Mouse (Mus musculus) heart, postnatal 0 days (tissue): Measurements from ENCODE around the gene Fam228b. TPM values are rescaled to one million over a fixed set of nuclear protein-coding genes. Genes with fewer than 3 reads are reported as not detected.

ENCODE experiments used
- ATAC-seq: fragments of 200-750 bp; cut with Nextera tagmentation; 2 replicates; pipeline ENCODE4 v1.8.0; 2017; ENCODE audit warnings: low read depth, moderate number of reproducible peaks, moderate library complexity; ENCODE audit not compliant: insufficient read depth
- DNase-seq: peaks from one replicate; pipeline ENCODE4 v3.0.0-alpha.2; 2016; ENCODE audit warnings: low spot score
- H3K27ac ChIP-seq: fragments of 300-500 bp; sonication (generic); 2 replicates; pipeline ENCODE4 v1.5.1; 2014; ENCODE audit warnings: low read depth, mild to moderate bottlenecking
- H3K27me3 ChIP-seq: fragments of 300-500 bp; sonication (generic); 2 replicates; pipeline ENCODE4 v1.6.1; 2014; ENCODE audit warnings: low read length, mixed read lengths; ENCODE audit not compliant: control insufficient read depth, insufficient read depth
- H3K36me3 ChIP-seq: fragments of 300-500 bp; sonication (generic); replicated peaks from 2 replicates; pipeline ENCODE4 v1.6.1; 2014; ENCODE audit warnings: low read length, mixed read lengths; ENCODE audit not compliant: control insufficient read depth, insufficient read depth
- H3K4me1 ChIP-seq: fragments of 300-500 bp; sonication (generic); 2 replicates; pipeline ENCODE4 v1.6.1; 2014; ENCODE audit warnings: antibody characterized with exemption; ENCODE audit not compliant: control insufficient read depth, insufficient read depth
- H3K4me2 ChIP-seq: fragments of 300-500 bp; sonication (generic); 2 replicates; pipeline ENCODE4 v1.6.1; 2014; ENCODE audit warnings: low read depth, mild to moderate bottlenecking, low read length, moderate library complexity
- H3K4me3 ChIP-seq: fragments of 300-500 bp; sonication (generic); 2 replicates; pipeline ENCODE4 v1.5.1; 2014; ENCODE audit warnings: low read depth, low read length
- H3K9ac ChIP-seq: fragments of 300-500 bp; sonication (generic); replicated peaks from 2 replicates; pipeline ENCODE4 v1.6.1; 2014; ENCODE audit warnings: low read depth, low read length, mixed read lengths
- H3K9me3 ChIP-seq: fragments of 300-500 bp; sonication (generic); replicated peaks from 2 replicates; pipeline ENCODE4 v1.6.1; 2016; ENCODE audit warnings: low read length; ENCODE audit not compliant: control insufficient read depth
- CTCF ChIP-seq: IDR thresholded peaks from 2 replicates; pipeline ENCODE4 v1.5.1; 2016; ENCODE audit warnings: antibody characterized with exemption, control low read depth, low read depth
- EP300 ChIP-seq: IDR thresholded peaks from 2 replicates; pipeline ENCODE4 v1.6.1; 2016; ENCODE audit warnings: antibody characterized with exemption, low read depth
- WGBS: fragments of 180-500 bp; shearing (Covaris S2); extraction: QIAGEN DNeasy Blood & Tissue Kit; methylation state at CpG from one replicate; pipeline ENCODE4 v1.1.7; 2014; 5-methylcytosine and 5-hydroxymethylcytosine counted together
- polyA plus RNA-seq: library from polyadenylated mRNA; unstranded; fragments of >200 nt; fragmentation: Nextera tagmentation; extraction: Ambion mirVana; gene quantifications from 2 replicates; pipeline ENCODE4 v1.2.1, GENCODE M21; 2015
- total RNA-seq: library from RNA; depleted of rRNA; stranded (reverse); fragments of >200 nt; gene quantifications from 2 replicates; pipeline ENCODE4 v1.2.3, GENCODE M21; 2014; ENCODE audit warnings: low replicate concordance

Gene Fam228b
- total and polyA plus RNA-seq, 2 experiments from 2014 or later, result 3.3 to 3.4 TPM

DNA sequence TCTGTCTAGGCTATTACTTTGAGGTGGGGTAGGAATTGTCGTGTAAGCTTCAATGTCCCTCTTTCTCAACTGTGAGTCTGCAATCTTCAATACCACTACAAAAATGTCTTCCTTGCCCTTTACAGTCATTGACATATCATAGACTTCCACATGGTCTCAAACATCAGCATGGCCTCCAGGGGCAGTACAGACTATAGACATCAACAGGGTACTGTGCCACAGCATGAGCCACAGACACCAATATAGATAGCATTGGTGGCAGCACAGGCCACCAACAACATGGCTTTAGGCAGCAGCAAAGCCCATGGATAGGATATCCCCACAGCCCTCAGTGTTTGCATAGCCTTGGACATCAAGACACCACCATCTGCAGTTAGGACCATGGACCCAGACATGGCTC is 12.2 kb upstream of the Fam228b start:
- WGBS, result 86% methylated on average over 1 of the region's 1 CpGs
- no peak overlapping the region for H3K4me2 ChIP-seq
- H3K27ac ChIP-seq, result no peak overlapping the region
- DNase-seq, result no peak
- 0 out of 2 replicates have a peak, but pooled peaks cover 3% of the 10 kb centered on the region for H3K4me1 ChIP-seq
- H3K9me3 ChIP-seq, result no peaks in the 10 kb centered on the region
- no peak overlapping the region for H3K4me3 ChIP-seq
- no peaks in the 10 kb centered on the region for H3K36me3 ChIP-seq
- H3K9ac ChIP-seq, result no peak overlapping the region
- ATAC-seq, result no peak
- no peaks in the 10 kb centered on the region for H3K27me3 ChIP-seq
- TF ChIP-seq CTCF, result no peak
- no peak for TF ChIP-seq EP300

DNA sequence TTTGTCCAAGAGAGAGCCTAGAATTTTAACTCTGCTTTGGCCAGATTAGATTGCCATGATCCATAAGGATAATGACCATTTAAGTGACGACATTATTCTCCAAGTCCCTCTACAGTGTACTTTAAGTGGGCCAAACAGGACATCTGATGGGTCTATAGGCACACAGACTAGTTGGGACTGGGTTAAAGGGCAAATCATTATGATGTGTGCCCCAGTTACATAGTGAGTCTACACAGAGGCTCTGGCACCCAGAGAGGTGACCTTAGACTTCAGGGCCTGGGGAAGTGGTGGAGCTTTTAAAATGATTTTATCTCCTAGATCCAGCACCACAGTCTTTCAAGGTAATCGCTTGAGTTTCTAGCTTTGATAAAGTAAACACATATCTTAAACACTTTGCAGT is 11.2 kb upstream of the Fam228b start:
- DNase-seq (no peak), ATAC-seq (no peak)
- Histone ChIP-seq H3K4me2 (no peak overlapping the region), H3K9me3 (no peaks in the 10 kb centered on the region), H3K4me3 (no peak overlapping the region), H3K27ac (no peak overlapping the region), H3K9ac (no peak overlapping the region), H3K36me3 (no peaks in the 10 kb centered on the region), H3K27me3 (no peaks in the 10 kb centered on the region), H3K4me1 (0 out of 2 replicates have a peak, but pooled peaks cover 3% of the 10 kb centered on the region)
- TF ChIP-seq CTCF (no peak), EP300 (no peak)
- WGBS, result 60% methylated on average over 2 of the region's 2 CpGs

DNA sequence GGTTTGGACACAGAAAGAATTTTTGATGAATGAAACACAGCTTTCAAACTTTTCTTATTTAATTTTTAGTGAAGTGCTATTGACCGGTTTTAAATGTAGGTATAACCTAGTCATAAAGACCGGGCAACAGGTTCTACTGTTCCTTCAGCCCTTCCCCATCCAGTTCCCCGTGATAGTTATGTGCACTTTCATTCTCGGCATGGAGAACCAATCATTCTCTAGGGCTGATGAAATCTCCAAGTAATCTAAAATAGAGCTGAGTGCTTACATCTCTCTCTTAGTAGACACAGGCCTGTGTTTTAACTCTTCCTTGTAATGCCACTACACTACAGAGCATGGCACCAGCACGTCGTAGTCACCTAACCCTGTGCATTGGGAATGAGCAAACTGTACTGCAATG is 8.7 kb upstream of the Fam228b start:
- WGBS, result 78% methylated on average over 6 of the region's 6 CpGs
- Histone ChIP-seq H3K9ac (no peak overlapping the region), H3K4me3 (no peak overlapping the region), H3K4me2 (no peak overlapping the region), H3K36me3 (no peaks in the 10 kb centered on the region), H3K9me3 (no peaks in the 10 kb centered on the region), H3K27ac (no peak overlapping the region), H3K27me3 (no peaks in the 10 kb centered on the region), H3K4me1 (0 out of 2 replicates have a peak, but pooled peaks cover 3% of the 10 kb centered on the region)
- DNase-seq (no peak), ATAC-seq (no peak)
- no peak for TF ChIP-seq CTCF
- TF ChIP-seq EP300, result no peak

DNA sequence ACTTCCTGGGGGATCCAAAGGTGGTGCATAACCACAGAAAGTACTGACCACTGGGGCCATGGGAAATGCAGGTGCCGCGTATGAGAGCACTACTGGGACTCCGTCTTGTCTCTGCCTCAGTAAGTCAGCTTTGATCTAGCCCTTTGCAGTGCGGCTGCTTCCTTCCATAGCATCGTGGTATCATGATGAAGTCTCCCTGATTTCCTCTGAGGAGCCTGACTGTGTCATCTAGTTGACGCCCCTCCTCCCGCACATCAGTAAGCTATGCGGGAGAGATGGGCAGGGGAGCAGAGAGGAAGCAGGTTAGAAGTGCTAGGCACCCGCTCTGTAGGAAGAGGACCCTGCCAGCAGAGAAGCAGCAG is 6.5 kb upstream of the Fam228b start:
- H3K27ac ChIP-seq, result no peak overlapping the region
- no peaks in the 10 kb centered on the region for H3K4me1 ChIP-seq
- WGBS, result 63% methylated on average over 9 of the region's 9 CpGs
- H3K36me3 ChIP-seq, result no peaks in the 10 kb centered on the region
- H3K27me3 ChIP-seq, result no peaks in the 10 kb centered on the region
- H3K4me3 ChIP-seq, result no peak overlapping the region
- H3K9ac ChIP-seq, result no peak overlapping the region
- H3K4me2 ChIP-seq, result no peak overlapping the region
- TF ChIP-seq EP300 (no peak), CTCF (no peak)
- no peak for ATAC-seq
- H3K9me3 ChIP-seq, result no peaks in the 10 kb centered on the region
- DNase-seq, result no peak

DNA sequence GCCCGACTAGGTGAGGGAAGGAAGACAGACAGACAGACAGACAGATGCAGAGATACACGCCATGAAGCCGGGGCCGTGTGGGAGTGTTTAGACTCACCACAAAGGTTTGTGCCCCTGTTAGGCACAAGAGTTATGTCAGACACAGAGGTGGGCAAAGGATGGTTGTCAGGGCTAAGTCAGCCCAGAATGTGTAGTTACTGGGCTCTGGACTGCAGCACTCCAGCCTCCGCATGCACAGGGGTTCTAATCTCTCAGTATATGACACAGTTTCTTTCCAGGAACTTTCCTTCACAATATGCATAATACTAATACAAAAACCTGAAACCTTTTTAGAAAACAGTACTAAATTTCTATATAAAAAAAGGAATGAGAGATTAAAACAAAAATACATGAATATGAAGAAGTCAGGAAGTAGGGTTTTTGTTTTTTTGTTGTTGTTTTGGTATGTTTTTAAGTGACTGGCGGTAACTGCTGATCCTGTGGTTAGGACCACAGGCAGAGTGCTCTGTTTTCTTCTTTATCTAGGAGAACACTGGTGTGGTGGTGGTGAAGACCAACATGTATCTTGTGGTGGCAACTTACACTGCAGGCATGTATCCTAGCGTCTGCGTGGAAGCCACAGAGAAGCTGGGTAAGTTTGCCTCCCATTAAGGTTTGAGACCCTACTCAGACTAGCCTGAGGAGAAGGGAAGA is 6.0 kb upstream of the Fam228b start:
- 81% methylated on average over 8 of the region's 8 CpGs for WGBS

DNA sequence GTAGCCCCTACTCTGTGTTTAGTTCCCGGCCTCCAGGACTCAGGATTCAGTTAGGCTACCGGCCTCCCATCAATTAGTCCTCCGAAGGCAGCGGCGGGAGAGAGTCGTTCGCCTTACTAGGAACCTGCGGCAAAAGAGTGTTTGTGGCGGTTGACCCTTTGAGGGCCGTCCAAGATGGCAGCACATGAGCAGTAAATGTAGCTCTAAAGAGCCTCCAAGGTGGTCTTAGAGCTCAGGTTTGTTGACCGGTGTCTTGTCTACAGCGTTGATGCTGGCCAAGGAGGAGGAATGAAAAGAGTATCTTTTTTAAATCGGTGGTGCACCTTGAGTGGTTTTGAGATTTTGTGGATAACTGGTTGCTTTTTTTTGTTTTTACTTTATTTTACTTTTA is 261 bp upstream of the Fam228b start:
- no peak for TF ChIP-seq EP300
- no peak for TF ChIP-seq CTCF
- Histone ChIP-seq H3K4me1 (peaks cover 4% of the 10 kb centered on the region; the same call in 1 of the 2 replicates), H3K36me3 (no peaks in the 10 kb centered on the region), H3K27ac (peak overlapping the region; percentile 80; the same call in 1 of the 2 replicates), H3K4me2 (peak overlapping the region; percentile 58), H3K27me3 (no peaks in the 10 kb centered on the region), H3K9ac (peak overlapping the region; percentile 65), H3K9me3 (no peaks in the 10 kb centered on the region), H3K4me3 (peak overlapping the region; percentile 65)
- WGBS, result 23% methylated on average over 13 of the region's 13 CpGs
- DNase-seq (no peak), ATAC-seq (no peak; the same call in 1 of the 2 replicates)

More for the DNA sequence above, 6.0 kb upstream of the Fam228b start:
- Histone ChIP-seq H3K4me2 (no peak overlapping the region), H3K4me3 (no peak overlapping the region), H3K36me3 (no peaks in the 10 kb centered on the region), H3K9ac (no peak overlapping the region), H3K9me3 (no peaks in the 10 kb centered on the region), H3K4me1 (no peaks in the 10 kb centered on the region), H3K27me3 (no peaks in the 10 kb centered on the region), H3K27ac (no peak overlapping the region)
- ATAC-seq, result no peak
- no peak for TF ChIP-seq CTCF
- no peak for DNase-seq
